Mouse (Mus musculus) duodenum, adult 2 months (tissue): Measurements from ENCODE around the gene Hhex. TPM values are rescaled to one million over a fixed set of nuclear protein-coding genes. Genes with fewer than 3 reads are reported as not detected.

Experiments used
- polyA plus RNA-seq: library from polyadenylated mRNA; depleted of rRNA; stranded (reverse); fragments of >200 nt; gene quantifications from 2 replicates; pipeline ENCODE4 v1.2.3, GENCODE M21; 2012; ENCODE audit warnings: low replicate concordance; rRNA removed

The Hhex gene
- 8.7 and 10.7 TPM in 2 replicates for polyA plus RNA-seq

GRCm38 (mm10) chr19:37434263-37434951, at the start of gene Hhex:
Hhex (plus strand) TSS chr19:37434810.

Other genes starting within 250 kb of the Hhex start
- 28.2 and 36.5 TPM in 2 replicates for gene March5, start 227.3 kb upstream of the Hhex start, polyA plus RNA-seq
- gene Cpeb3, start 226.2 kb upstream of the Hhex start, polyA plus RNA-seq: 6.6 and 8.3 TPM in 2 replicates
- 4.4 and 5.6 TPM in 2 replicates for gene Ide, start 97.0 kb upstream of the Hhex start, polyA plus RNA-seq
- 0.81 and 0.89 TPM in 2 replicates for gene Kif11, start 58.4 kb upstream of the Hhex start, polyA plus RNA-seq
- 4.5 and 5.0 TPM in 2 replicates for gene Exoc6, start 115.6 kb downstream of the Hhex start, polyA plus RNA-seq